Mouse (Mus musculus) thymus, postnatal 0 days (tissue): ENCODE measurements around the gene Sema3f. TPM values are rescaled to one million over a fixed set of nuclear protein-coding genes. Genes with fewer than 3 reads are reported as not detected.

Experiments used
- DNase-seq: peaks from one replicate; pipeline ENCODE4 v3.0.0-alpha.2; 2015; ENCODE audit warnings: low spot score
- polyA plus RNA-seq: library from polyadenylated mRNA; unstranded; fragments of >200 nt; fragmentation: Nextera tagmentation; extraction: Ambion mirVana; gene quantifications from 2 replicates; pipeline ENCODE4 v1.2.1, GENCODE M21; 2015

Sema3f gene
- polyA plus RNA-seq, 1 experiment from 2014 or later = 3.2 TPM

GRCm38 (mm10) chr9:107665308-107665707, 45.0 kb downstream of the Sema3f start:
- DNase-seq = no peak

- DNase-seq = no peak
These were observed 46.8 kb downstream of the Sema3f start for GRCm38 (mm10) chr9:107663525-107663924.

GRCm38 (mm10) chr9:107662342-107662741, 47.9 kb downstream of the Sema3f start:
- no peak for DNase-seq

GRCm38 (mm10) chr9:107660777-107661176, 49.5 kb downstream of the Sema3f start:
- no peak for DNase-seq

GRCm38 (mm10) chr9:107659961-107660360, 50.3 kb downstream of the Sema3f start:
- DNase-seq = no peak

- no peak for DNase-seq
These were observed 50.7 kb downstream of the Sema3f start for GRCm38 (mm10) chr9:107659551-107659950.

GRCm38 (mm10) chr9:107658096-107658495, 52.2 kb downstream of the Sema3f start:
- no peak for DNase-seq

GRCm38 (mm10) chr9:107657144-107657543, 53.1 kb downstream of the Sema3f start:
- DNase-seq = no peak

GRCm38 (mm10) chr9:107654585-107654984, 55.7 kb downstream of the Sema3f start:
- no peak for DNase-seq

- DNase-seq = no peak
These were observed 56.8 kb downstream of the Sema3f start for GRCm38 (mm10) chr9:107653474-107653873.

GRCm38 (mm10) chr9:107650708-107651481, 59.4 kb downstream of the Sema3f start:
- no peak for DNase-seq

- DNase-seq = no peak
These were observed 60.0 kb downstream of the Sema3f start for GRCm38 (mm10) chr9:107650225-107650624.

GRCm38 (mm10) chr9:107648767-107649166, 61.5 kb downstream of the Sema3f start:
- DNase-seq = no peak

- no peak for DNase-seq
These were observed 63.3 kb downstream of the Sema3f start for GRCm38 (mm10) chr9:107646975-107647374.

GRCm38 (mm10) chr9:107645577-107645976, 64.7 kb downstream of the Sema3f start:
- DNase-seq = peak; percentile 85

- DNase-seq = no peak
These were observed 65.1 kb downstream of the Sema3f start for GRCm38 (mm10) chr9:107645153-107645510.

GRCm38 (mm10) chr9:107644495-107645152, 65.7 kb downstream of the Sema3f start:
- DNase-seq = peak; percentile 96

GRCm38 (mm10) chr9:107643544-107644214, 66.6 kb downstream of the Sema3f start:
- DNase-seq = no peak

- no peak for DNase-seq
These were observed 68.6 kb downstream of the Sema3f start for GRCm38 (mm10) chr9:107641666-107642065.

GRCm38 (mm10) chr9:107640257-107640772, 70.0 kb downstream of the Sema3f start:
- DNase-seq = peak; percentile 39

- DNase-seq = no peak
These were observed 73.2 kb downstream of the Sema3f start for GRCm38 (mm10) chr9:107637070-107637469.
